Mouse (Mus musculus): ENCODE results near the gene Strn3. TPM values are rescaled to one million over a fixed set of nuclear protein-coding genes. Genes with fewer than 3 reads are reported as not detected.
"Not testable (repeated sequence)": the region's sequence is repeated elsewhere in the genome, so short reads cannot be mapped to it uniquely, and the experiment has no call there.

Gene Strn3
- polyA plus RNA-seq, 1 experiment from 2014 or later, result 41.5 TPM

DNA sequence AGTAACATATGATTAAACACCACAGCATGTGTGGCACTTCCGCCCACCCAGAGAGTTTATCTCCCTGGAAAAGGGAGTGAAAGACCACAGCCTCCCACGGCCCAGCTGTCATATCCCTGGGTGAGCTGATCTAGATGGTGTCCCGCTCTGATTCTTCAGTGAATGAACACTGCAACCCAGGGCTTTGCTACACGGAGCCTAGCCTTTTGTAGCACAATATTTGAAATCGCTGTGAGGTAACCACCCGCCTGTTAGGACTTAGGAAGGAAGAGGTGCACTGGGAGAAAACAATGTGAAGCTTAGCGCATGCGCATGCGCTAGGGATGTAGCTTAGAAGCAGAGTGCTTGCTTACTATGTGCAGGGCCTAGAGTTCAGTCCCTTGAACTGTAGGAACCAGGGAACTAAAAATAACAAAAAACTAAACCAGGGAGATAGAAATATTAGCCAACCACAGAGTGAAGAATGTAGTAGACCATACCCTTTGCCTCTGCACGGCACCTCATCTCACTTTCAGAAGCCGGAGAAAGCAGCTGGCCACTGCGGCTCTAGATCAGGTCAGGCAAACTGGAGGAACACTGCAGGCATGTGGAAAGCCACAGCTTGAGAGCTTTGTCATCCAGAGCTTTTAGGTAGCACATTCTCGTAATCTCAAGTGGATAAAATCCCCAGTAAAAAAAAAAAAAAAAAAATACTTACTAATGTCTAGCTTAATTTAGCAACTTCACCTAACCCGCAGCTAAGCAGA is 17.4 kb upstream of the Strn3 start:
- Histone ChIP-seq H3K4me3 (no peak overlapping the region), H3K9me3 (replicated peaks) (no peaks in the 10 kb centered on the region), H3K27me3 (ENCODE audit: low read depth, poor library complexity, severe bottlenecking) (no peaks in the 10 kb centered on the region), H3K36me3 (no peaks in the 10 kb centered on the region), H3K4me1 (0 out of 2 replicates have a peak, but pooled peaks cover 6% of the 10 kb centered on the region), H3K27ac (no peak overlapping the region)
- DNase-seq (ENCODE audit: low spot score), result no peak
- WGBS, result 78% methylated on average over 14 of the region's 14 CpGs

DNA sequence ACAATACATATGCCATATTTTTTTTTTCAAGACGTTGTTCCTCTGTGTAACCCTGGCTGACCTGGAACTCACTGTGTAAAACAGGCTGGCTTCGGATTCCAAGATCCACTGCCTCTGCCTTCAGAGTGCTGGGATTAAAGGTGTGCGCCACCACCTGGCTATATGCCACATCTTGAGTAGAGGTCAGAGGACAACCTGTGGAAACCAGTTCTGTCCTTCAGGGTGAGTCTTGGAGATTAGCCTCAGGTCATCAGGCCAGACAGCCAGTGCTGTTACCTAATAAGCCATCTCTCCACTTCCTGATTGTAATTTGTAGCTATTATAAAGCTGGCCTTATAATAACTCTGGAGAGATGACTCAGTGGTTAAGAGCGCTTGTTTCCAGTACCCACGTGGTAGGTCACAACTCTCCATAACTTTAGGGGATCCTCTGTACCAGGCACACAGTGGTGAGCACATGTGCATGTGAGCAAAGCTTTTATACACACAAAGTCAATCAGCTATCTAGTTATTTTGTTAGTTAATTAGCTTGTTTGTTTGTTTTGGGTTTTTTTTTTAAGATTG is 15.1 kb upstream of the Strn3 start:
- Histone ChIP-seq H3K36me3 (no peaks in the 10 kb centered on the region), H3K27me3 (ENCODE audit: low read depth, poor library complexity, severe bottlenecking) (no peaks in the 10 kb centered on the region), H3K4me3 (no peak overlapping the region), H3K27ac (no peak overlapping the region), H3K9me3 (replicated peaks) (no peaks in the 10 kb centered on the region), H3K4me1 (peaks cover 13% of the 10 kb centered on the region)
- 84% methylated on average over 5 of the region's 5 CpGs for WGBS
- no peak for DNase-seq (ENCODE audit: low spot score)

DNA sequence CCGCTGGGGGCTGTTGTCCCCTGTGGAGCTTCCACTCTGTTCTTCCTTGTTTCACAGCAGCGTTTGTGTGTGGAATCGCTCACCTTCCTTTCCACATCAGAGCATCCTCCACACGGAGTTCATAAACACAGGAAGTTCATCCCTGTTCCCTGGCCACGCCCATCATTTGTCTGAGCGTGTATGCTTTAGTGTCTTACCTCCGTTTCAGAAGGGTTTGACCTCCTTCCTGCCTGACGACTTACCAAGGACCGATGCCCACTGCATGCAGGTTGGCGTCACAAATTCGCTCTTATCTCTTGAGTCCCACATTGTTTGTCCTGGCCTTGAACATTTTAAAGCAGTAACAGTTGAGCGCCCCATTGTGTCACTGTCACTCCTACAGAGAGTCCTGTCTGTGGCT is 14.1 kb upstream of the Strn3 start:
- no peak for DNase-seq (ENCODE audit: low spot score)
- Histone ChIP-seq H3K4me1 (peaks cover 13% of the 10 kb centered on the region), H3K36me3 (no peaks in the 10 kb centered on the region), H3K27ac (no peak overlapping the region), H3K27me3 (ENCODE audit: low read depth, poor library complexity, severe bottlenecking) (no peaks in the 10 kb centered on the region), H3K4me3 (no peak overlapping the region), H3K9me3 (replicated peaks) (no peaks in the 10 kb centered on the region)
- WGBS, result 80% methylated on average over 12 of the region's 12 CpGs

DNA sequence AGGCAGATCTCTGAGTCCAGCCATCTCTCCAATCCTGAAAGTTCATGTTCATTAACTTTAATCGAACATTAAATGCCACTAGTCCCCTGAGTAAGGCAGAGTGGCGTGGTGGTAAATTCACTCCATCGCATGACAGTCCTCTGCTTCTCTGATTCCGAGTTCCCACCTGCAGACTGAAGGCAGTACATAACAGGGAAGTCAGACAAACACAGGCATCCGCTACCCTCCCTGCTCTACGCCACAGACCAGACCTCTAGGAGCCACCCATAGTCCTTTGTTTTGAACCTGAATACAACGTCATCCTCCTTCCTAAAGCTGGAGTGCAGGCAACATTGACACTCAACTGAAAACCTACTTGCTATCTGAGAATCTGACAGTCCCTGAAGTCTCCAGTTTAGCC is 12.9 kb upstream of the Strn3 start:
- 81% methylated on average over 7 of the region's 7 CpGs for WGBS

DNA sequence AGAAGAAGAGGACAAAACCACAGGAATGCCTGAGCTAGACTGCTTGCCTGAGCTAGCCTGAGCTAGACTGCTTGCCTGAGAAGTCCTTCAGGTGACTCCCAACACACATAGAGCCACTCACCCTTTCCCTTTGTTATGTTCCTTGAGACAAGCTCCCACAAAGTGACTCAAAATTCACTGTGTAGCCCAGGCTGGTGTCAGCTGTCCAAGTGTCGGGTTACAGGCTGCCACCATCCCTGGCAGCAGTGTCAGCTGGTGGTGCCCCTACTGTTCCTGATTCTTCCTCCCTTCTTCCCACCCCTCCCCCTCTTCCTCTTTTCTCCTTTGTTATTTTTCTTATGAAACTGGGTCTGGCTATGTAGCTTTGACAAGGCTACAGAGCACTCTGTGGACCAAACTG is 12.2 kb upstream of the Strn3 start:
- Histone ChIP-seq H3K36me3 (no peaks in the 10 kb centered on the region), H3K27me3 (ENCODE audit: low read depth, poor library complexity, severe bottlenecking) (no peaks in the 10 kb centered on the region), H3K4me1 (peaks cover 11% of the 10 kb centered on the region), H3K4me3 (no peak overlapping the region), H3K9me3 (replicated peaks) (no peaks in the 10 kb centered on the region), H3K27ac (peak overlapping the region; percentile 37; the same call in 1 of the 2 replicates)
- 23% methylated on average over 1 of the region's 1 CpGs for WGBS
- peak; percentile 45 for DNase-seq (ENCODE audit: low spot score)

More for the DNA sequence above, 12.9 kb upstream of the Strn3 start:
- Histone ChIP-seq H3K4me3 (no peak overlapping the region), H3K4me1 (peaks cover 11% of the 10 kb centered on the region), H3K9me3 (replicated peaks) (no peaks in the 10 kb centered on the region), H3K27ac (peak overlapping the region; percentile 46; the same call in 1 of the 2 replicates), H3K27me3 (ENCODE audit: low read depth, poor library complexity, severe bottlenecking) (no peaks in the 10 kb centered on the region), H3K36me3 (no peaks in the 10 kb centered on the region)
- no peak for DNase-seq (ENCODE audit: low spot score)

DNA sequence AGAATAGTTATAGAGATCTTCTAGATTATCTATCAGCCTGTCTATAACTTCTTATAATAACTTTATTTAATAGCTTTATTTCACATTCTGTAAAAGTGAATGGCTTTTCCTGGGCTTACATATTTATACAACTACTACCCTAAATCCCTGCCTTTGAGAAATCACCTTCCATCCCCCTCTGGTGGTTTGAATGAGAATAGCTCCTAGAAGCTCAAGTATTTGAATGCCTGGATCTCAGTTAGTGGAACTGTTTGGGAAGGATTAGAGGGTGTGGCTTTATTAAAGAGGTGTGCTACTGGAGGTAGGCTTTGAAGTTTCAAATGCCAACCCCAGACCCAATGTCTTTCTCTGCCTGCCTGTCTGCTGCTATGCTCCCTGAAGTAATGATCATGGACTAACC is 10.0 kb upstream of the Strn3 start:
- Histone ChIP-seq H3K36me3 (no peaks in the 10 kb centered on the region), H3K9me3 (replicated peaks) (no peaks in the 10 kb centered on the region), H3K4me1 (peaks cover 11% of the 10 kb centered on the region), H3K27me3 (ENCODE audit: low read depth, poor library complexity, severe bottlenecking) (no peaks in the 10 kb centered on the region), H3K27ac (no peak overlapping the region), H3K4me3 (no peak overlapping the region)
- no peak for DNase-seq (ENCODE audit: low spot score)

DNA sequence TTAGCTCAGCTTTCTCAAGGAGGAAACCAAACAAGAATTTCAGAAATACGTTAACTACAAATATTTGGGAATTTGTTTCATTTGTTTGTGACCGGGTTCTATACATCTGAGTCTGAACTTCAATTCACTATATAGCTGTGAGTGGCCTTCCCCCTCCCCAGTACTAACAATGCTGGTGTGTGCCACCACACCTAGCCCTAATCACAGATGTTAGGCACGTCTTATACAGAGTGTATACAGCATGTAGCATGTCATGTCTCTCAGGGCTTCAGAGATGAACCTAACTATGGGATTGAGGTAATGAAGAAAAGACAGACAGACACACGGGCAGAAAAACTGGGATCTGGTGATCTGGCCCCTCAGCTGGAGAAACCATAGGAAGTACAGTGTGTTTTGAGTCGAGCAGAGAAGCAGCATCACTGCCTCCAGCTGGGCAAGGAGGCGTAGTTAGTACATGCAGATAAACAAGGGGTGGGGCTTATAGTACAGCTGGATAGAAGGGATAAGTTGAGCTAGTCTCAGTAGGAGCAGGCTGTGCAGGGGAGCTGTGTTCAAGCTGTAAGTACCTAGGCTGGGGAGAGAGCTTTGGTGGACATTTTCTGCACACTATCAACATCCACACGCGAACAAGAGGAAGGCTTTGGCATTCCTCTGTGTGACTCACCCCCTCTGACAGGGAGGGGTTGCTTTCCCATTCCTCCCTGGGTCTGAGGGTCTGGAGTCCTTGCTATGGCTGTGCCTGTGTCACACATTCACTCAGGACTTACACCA is 8.1 kb upstream of the Strn3 start:
- no peaks in the 10 kb centered on the region for H3K36me3 ChIP-seq
- no peak overlapping the region for H3K27ac ChIP-seq
- DNase-seq (ENCODE audit: low spot score), result no peak
- no peak overlapping the region for H3K4me3 ChIP-seq
- H3K9me3 ChIP-seq (replicated peaks), result no peaks in the 10 kb centered on the region
- no peaks in the 10 kb centered on the region for H3K27me3 ChIP-seq (ENCODE audit: low read depth, poor library complexity, severe bottlenecking)
- 61% methylated on average over 8 of the region's 8 CpGs for WGBS
- H3K4me1 ChIP-seq, result peaks cover 11% of the 10 kb centered on the region

DNA sequence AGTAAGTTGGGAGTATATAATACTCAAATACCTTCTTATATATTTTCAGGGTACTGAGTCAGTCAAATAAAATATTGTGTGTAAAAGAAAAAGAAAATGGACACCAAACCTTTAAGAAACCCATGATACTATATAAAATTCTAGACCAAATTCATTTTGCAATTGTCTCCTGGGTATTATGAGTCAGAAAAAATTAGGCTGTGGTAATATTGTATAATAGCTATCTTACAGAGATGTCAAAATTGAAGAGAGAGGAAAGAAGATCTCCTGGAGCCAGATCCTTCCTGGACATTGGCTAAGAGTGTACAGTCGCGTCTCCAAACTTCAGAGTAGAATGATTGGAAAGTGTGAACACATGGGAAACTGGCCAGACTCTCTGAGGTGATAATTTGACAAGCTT is 4.5 kb upstream of the Strn3 start:
- Histone ChIP-seq H3K4me1 (0 out of 2 replicates have a peak, but pooled peaks cover 3% of the 10 kb centered on the region), H3K27ac (no peak overlapping the region), H3K4me3 (no peak overlapping the region), H3K27me3 (ENCODE audit: low read depth, poor library complexity, severe bottlenecking) (no peaks in the 10 kb centered on the region), H3K9me3 (replicated peaks) (no peaks in the 10 kb centered on the region), H3K36me3 (no peaks in the 10 kb centered on the region)
- no peak for DNase-seq (ENCODE audit: low spot score)
- 87% methylated on average over 2 of the region's 2 CpGs for WGBS

DNA sequence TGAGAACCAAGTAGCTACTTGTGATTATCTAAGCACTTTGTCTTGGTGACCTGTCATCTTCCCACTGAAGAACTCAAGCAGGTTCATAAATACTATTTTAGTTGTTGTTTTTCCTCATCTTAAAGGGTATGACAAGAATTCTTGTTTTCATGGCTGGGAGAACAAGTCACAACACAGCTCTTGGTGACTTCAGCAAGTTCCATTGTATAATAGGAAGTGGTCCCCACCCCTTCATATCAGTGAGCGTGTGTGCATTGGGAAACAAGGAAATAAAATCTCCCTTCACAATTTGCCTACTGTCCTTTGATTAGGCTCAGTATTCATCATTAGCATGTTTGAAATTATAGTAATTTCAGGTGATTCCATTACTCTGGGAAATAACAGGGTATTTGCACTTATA is 3.3 kb upstream of the Strn3 start:
- Histone ChIP-seq H3K27ac (no peak overlapping the region), H3K9me3 (replicated peaks) (no peaks in the 10 kb centered on the region), H3K4me3 (no peak overlapping the region), H3K27me3 (ENCODE audit: low read depth, poor library complexity, severe bottlenecking) (no peaks in the 10 kb centered on the region), H3K36me3 (no peaks in the 10 kb centered on the region), H3K4me1 (peaks cover 7% of the 10 kb centered on the region; the same call in 1 of the 2 replicates)
- no peak for DNase-seq (ENCODE audit: low spot score)
- 94% methylated on average over 1 of the region's 1 CpGs for WGBS

DNA sequence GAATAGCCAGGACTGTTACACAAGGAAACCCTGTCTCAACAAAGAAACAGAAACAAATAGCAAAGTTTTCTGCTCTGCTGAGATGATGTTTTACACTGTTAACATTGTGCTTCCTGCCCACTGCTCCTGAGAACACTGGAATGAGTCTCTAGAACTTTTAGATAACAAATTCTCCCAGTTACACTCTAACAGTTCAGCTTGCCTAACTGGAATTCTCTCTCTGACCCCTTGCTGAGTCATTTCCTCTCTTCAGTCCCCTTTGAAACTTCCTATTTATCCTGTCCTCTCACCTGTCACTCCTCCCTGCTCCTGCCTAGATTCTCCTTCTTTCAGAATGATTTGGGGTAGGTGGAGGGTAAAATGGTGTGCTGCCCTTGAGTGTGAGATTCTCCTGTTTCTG is 2.4 kb upstream of the Strn3 start:
- no peak overlapping the region for H3K4me3 ChIP-seq
- no peaks in the 10 kb centered on the region for H3K36me3 ChIP-seq
- DNase-seq (ENCODE audit: low spot score), result no peak
- H3K27ac ChIP-seq, result no peak overlapping the region
- H3K4me1 ChIP-seq, result peaks cover 13% of the 10 kb centered on the region; the same call in 1 of the 2 replicates
- no peaks in the 10 kb centered on the region for H3K27me3 ChIP-seq (ENCODE audit: low read depth, poor library complexity, severe bottlenecking)
- H3K9me3 ChIP-seq (replicated peaks), result no peaks in the 10 kb centered on the region

DNA sequence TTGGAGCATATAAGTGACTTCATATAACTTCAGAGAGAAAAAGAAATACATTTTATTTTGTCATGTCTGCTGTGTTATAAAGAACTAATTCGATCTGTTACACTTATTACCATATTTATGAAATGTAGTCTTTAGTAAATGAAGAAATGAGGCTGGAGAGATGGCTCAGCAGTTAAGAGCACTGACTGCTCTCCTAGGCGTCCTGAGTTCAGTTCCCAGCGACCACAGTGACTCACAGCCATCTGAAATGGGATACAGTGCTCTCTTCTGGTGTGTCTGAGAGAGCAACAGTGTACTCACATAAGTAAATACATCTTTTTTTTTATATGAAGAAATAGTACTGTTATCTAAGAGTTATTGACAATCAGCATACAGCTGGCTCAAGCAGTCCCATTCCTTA is 1.7 kb upstream of the Strn3 start:
- no peaks in the 10 kb centered on the region for H3K27me3 ChIP-seq (ENCODE audit: low read depth, poor library complexity, severe bottlenecking)
- no peaks in the 10 kb centered on the region for H3K9me3 ChIP-seq (replicated peaks)
- H3K36me3 ChIP-seq, result no peaks in the 10 kb centered on the region
- peaks cover 13% of the 10 kb centered on the region; the same call in 1 of the 2 replicates for H3K4me1 ChIP-seq
- no peak for DNase-seq (ENCODE audit: low spot score)
- 81% methylated on average over 3 of the region's 3 CpGs for WGBS
- no peak overlapping the region for H3K27ac ChIP-seq
- no peak overlapping the region for H3K4me3 ChIP-seq

DNA sequence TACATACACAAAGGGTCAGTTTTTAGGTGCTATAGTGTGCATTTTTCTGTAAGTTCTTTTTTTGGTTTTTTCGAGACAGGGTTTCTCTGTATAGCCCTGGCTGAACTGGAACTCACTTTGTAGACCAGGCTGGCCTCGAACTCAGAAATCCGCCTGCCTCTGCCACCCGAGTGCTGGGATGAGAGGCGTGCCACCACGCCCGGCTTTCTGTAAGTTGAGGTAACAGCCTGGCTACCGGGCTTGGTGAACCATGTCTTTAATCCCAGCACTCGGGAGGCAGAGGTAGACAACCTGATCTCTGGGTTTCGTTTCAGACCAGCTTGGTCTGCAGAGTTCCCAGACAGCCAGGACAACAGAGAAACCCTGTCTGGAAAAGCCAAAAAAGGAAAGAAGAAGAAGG is 1.2 kb upstream of the Strn3 start:
- not testable (repeated sequence) for H3K27ac ChIP-seq; H3K27me3 ChIP-seq (ENCODE audit: low read depth, poor library complexity, severe bottlenecking); H3K36me3 ChIP-seq; H3K9me3 ChIP-seq (replicated peaks); DNase-seq (ENCODE audit: low spot score)
- H3K4me1 ChIP-seq, result peaks cover 13% of the 10 kb centered on the region; the same call in 1 of the 2 replicates
- peak overlapping the region; percentile 97 for H3K4me3 ChIP-seq
- WGBS, result 84% methylated on average over 10 of the region's 10 CpGs

Data from limb, embryonic 10.5 days (tissue).